Mouse (Mus musculus) cerebellum, adult 2 months (tissue): Measurements from ENCODE around the gene Spns2.

Experiments
- CTCF ChIP-seq: fragments of 200-500 bp; IDR thresholded peaks from 2 replicates; pipeline ENCODE4 v1.5.1; 2011; ENCODE audit warnings: low read depth, mild to moderate bottlenecking, control low read depth, low read length, moderate library complexity, borderline replicate concordance; ENCODE audit not compliant: insufficient read depth
- POLR2A ChIP-seq: fragments of 200-500 bp; IDR thresholded peaks from 2 replicates; pipeline ENCODE4 v1.6.1; 2011; ENCODE audit warnings: low read length, control low read depth, borderline replicate concordance; ENCODE audit not compliant: insufficient read depth

DNA sequence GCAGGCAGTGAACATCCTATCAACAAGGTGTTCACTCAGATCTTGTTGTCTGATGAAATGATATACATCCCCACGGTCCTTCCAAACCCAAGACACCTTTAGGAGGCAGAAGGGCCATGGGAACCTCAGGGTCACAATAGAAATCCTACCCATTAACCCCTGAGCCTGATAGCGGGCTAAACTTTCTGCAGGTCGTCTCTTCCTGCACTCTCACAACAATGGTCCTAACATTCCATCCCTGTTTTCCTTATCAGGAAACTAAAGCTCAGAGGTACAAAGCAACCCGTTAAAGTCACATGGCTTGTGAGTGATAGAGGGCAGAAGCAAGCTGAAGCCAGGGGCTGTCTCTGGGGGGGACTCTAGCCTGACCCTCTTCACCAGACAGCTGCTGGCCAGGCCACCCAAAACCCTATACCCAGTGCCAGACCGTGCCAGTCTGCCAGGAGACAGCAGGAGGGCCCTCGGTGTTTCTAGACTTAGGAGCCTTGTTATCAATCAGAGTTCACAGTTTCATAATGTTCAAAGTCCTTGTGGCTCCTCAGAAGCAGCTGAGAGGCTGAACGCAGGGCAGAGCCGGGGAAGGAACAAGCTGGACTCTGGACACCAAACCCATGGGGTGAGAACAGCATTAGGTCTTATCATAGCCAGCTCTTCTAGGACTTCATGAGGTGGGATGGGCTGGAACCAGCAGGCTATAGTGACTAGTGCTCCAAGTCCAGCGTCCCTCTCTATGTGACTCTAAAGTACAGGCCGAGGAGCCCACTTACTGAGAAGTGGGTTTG is 14.5 kb upstream of the Spns2 start:
- TF ChIP-seq CTCF: no peak
- TF ChIP-seq POLR2A: no peak
